Mouse (Mus musculus): ENCODE measurements at regions not wholly inside any gene's neighbourhood (a gene's known extent, or its start where the extent isn't known, plus 50 kb on each side); places are given as distances from the start of the nearest gene placed in this dataset.

DNA sequence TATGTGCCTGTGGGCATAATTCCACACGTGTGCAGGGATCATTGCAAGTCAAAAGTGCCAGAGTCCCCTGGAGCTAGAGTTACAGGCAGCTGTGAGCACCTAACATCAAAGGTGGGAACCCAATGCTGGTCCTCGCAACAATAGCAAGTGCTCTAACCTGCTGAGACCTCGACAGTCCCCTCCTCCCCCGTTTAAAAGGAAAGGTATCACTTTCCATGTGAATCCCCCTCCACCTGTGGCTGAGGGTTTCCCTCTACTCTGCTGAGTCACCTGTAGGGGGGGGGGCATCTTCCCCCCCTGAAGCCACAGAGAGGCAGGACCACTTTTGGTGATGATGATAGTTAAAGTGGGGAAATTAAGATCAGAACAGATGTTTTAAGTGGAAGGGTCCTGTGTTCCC is 133.4 kb upstream of the Foxn2 start:
- no peak for DNase-seq (ENCODE audit: low spot score)

DNA sequence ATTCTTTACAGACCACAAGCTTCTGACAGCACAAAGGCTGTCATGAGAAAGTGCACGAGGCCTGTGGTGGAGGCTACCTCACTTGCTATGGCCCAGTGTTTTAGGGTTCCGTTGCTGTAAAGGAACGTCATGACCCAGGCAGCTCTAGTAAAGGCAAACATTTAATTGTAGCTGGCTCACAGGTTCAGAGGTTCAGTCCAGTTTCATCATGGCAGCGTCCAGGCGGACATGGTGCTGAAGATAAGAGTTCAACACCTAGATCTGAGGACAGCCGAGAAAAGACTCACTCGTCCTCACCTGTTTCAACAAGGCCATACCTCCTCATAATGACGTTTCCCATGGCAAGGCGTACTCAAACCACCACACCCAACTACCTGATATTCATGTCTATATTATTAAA is 132.7 kb upstream of the Foxn2 start:
- no peak for DNase-seq (ENCODE audit: low spot score)

DNA sequence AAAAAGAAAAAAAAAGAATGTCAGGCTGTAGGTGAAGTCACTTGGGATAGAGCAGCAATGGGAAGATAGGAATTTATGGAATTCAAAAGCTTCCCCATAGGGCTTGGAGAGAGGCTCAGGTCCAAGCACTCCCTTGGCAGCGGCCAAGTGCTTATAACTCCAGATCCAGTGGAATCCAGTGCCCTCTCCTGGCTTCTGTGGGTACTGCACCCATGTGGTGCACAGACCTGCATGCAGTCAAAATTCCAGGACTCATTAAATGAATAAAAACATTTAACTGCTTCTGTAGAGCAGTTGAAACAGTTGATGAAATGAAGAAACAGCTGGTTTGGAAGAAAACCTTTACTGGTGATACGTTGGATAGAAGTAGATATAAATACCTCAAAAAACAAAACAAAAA is 127.6 kb upstream of the Foxn2 start:
- no peak for DNase-seq (ENCODE audit: low spot score)

DNA sequence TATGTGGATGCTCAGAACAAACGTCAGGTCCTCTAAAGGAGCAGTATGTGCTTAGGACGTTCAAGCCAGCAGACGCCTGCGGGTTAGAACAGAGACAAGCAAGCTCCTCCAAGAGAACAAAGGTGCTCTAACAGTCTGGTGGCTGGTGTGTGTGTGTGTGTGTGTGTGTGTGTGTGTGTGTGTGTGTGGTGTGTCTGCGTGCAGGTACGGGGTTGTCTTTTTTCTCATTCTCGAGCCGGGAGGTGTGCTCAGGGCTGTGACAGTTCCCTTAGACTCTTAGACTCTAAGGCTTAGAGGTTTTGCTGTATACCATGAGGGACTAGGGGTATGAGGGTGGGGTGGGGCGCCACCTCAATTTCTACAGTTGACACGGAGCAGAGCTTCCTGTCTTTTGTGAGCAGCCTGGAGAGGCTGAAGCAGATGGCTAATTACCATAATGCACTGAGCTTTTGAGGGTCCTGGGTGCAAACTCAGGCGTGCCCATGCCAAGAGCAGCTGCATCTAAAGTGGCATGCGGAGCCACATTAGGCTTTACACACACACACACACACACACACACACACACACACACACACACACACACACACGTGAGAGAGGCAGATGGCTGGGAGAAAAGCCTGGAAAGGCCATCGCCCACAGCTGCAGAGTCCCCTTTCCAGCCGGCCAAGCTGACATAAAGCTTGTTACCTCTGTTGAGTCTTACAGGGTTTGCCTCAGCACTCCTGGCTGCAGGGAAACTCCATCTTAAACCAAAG is 124.1 kb upstream of the Foxn2 start:
- no peak for DNase-seq (ENCODE audit: low spot score)

DNA sequence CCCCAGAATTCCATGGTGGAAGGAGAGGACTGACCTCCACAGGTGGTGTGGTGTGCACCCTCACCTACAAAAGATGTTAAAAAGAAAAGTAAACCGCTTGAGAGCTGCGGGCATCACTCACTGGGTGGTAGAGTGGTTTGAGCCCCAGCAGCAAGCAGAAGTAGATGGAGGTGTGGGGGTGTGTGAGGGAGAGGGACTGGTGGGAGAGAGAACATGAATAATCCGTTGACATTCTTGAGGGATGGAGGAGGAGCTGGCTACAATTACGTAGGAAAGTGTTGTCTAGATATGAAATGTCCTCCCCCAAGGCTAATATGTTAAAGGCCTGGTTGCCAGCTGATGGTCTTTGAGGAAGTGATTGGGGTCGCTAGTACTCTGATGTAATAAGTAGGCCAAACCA is 123.2 kb upstream of the Foxn2 start:
- DNase-seq (ENCODE audit: low spot score): no peak

DNA sequence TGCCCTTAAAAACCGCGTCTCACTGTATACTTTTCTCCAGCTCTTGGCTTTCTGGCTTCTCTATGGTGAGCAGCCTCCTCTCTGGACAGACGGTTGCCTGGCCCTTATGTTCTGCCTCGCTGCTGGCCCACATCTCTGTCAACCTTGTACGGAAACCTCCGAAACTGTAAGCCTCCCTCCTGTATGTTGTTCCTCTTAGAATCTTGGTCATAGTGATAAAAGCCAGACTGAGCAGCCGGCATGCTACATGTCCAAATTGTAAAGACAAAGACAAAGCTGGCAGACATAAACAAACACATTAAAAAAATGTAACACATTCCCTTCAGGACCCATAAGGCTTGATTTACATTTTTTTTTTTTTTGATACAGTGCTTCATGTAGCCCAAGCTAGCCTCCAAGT is 122.7 kb upstream of the Foxn2 start:
- no peak for DNase-seq (ENCODE audit: low spot score)

DNA sequence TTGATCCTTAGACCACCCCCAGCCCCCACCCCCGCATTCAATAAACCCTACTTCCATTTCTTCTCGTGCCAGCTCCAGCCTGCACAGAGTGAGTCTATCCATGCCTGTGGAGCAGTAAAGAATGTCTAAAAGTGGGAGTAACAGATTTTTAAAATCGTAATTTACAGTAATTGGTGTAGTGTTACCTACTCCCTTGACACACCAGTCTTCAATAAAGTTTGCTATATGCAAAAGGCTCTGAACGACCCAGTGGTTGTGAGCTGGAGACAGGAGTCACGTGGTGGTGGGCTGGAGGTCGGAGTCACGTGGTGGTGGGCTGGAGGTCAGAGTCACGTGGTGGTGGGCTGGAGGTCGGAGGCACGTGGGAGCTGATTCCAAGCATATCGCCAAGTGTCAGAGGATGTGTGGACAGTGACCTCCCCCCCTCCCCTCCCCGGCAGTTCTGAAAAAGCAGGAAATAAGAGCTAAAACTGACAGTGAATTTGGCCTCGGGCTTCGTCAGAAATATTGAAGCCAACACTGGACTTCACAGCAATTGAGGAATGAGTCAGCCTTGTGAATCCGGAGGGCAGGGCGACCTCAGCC is 122.2 kb upstream of the Foxn2 start:
- no peak for DNase-seq (ENCODE audit: low spot score)

DNA sequence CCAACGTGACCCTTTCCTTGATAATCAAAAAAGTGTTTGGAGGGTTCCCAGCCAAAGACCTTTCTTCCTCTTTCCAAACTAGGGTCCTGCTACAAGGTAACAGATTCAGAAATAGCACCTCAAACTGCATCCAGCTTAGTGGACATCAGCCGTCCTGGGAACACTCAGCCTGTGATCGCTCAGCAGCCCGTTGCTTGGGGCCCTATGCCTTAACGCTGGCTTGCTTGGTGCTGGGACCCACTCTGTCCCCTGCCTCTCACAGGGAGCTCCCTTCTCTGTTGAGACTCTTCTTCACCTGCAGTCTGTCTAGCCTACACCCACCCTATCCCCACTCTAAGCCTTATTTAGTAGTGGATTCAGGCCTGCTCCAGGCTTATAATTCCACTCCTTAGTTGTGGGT is 121.6 kb upstream of the Foxn2 start:
- DNase-seq (ENCODE audit: low spot score): no peak

DNA sequence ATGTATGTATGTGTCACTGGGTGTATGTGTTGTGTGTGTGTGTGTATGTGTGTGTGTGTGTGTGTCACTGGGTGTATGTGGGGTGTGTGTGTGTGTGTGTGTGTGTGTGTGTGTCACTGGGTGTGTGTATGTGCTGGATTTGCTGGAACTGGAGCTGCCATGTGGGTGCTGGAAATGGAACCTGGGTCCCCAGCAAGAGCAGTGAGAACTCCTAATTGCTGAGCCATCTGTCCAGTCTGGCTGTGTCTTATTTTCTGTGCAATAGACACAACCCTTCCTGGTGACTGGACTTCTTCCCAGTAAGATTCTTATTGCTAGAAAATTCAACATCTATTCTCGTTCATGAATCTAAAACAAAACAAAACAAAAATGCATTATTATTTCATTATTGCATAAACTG is 119.8 kb upstream of the Foxn2 start:
- DNase-seq (ENCODE audit: low spot score): no peak

DNA sequence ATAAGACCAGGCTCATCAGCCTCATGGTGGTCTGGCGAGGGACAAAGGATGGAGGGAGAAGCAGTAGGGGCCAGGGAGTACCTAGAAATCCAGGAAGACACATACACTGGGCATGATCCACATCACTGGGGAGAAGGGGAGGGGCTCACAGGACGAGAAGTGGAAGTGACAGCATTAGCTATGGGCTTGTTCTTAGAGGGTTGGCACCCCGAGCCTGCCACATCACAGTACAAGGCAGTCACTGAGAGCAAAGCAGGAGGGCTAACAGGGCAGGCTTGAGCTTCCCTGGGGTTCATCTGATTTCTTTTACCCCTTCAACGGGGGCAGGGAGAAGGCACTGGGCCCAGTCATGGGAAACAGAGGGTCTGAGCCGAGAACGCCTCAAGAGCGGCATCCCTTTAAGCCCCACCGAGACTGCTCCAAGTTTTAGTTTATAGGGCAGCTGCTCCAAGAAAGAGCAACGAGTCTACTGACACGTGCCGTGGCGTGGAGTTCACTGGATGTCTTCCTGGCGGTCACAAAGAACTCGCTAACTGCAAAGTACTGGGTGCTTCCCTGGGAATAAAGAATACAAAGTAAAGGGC is 115.1 kb upstream of the Foxn2 start:
- no peak for DNase-seq (ENCODE audit: low spot score)

DNA sequence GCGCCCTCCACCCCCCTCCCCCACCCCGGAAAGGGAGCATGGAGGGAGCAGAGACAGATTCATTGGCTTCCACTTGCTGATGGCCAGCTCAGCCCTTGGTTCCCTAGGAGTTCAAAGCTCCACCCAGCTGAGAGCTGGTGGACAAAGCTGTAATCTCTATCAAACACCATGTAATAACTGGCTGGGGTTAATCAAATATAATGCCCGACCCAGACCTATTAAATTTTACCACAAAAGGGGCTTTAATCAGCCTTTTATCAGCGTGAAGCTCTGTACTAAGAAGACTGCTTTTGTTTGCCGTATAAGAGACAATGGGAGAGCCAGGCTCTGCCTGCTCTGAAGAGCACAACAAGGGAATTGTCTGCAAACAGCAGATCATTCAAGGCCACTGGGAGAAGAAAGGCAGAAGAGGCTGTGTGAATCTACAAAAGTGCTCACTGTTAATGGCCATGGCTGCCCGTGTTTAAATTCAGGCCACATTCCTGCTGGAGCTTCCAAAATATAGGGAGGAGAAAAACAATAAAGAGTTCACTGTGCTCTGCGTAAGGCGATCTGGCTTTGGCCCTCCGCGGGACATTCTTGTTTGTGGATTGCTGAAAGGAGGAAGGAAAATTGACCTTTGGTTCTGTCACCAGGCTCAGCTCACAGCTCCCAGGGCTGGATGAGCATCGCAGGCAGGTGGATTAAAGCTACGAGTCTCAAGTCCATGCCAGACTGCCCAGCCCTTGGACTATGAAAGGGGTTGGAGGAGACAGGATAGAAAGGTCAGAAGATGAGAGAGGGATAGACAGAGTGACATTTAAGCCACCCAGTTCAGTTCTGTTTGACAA is 114.4 kb upstream of the Foxn2 start:
- DNase-seq (ENCODE audit: low spot score): no peak

DNA sequence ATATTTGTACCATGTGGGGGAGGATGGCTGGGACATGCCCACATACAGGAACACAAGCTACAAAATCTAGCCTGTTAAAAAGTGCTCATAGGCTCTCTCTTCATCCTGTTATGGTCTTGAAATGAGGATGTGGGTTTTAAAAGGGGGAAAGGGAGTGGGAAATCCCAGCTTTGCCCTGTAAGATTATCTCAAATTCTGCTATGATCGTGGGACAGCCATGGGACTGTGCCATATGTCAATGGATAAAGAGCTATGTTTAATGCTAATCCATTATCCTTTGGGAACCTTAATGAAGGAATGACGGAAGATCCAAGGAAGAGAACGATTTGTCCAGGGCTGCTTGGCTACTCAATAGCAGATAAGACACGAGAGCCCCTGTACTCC is 113.8 kb upstream of the Foxn2 start:
- DNase-seq (ENCODE audit: low spot score): no peak

DNA sequence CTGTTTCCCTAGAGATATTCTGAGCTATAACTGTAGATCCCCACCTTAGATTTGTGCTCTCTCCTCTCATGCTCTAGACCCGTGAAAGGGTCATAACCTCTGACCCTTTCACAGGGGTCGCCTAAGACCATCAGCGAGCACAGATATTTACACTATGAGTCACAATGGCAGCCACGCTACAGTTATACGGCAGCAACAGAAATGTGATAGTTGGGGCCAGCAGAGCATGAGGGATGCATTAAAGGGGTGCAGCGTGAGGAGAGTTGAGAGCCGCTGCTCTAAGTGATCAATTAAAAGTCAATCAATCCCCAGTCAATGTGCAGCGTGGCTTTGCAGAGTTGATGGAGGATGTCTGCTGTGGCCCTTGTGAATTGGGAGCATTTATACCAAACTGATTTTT is 112.7 kb upstream of the Foxn2 start:
- DNase-seq (ENCODE audit: low spot score): no peak

DNA sequence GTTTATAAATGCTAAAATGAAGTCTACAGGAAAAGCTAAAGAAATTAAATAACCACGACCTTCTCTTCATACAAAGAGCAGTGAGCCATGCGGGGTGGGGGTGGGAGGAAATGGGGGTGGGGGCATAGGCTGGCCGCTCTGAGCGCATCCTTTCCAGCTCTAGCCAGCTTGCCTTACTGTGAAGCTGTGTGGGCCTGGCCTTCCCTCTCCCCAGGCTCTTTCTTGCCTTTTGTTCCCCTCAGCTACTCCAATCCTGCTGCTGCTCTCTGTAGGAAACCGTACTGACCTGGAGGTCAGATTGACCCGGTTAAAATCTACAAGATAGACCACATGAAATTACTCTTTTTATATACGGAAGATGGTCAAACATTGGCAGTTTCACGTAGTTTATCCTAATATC is 111.7 kb upstream of the Foxn2 start:
- DNase-seq (ENCODE audit: low spot score): no peak

DNA sequence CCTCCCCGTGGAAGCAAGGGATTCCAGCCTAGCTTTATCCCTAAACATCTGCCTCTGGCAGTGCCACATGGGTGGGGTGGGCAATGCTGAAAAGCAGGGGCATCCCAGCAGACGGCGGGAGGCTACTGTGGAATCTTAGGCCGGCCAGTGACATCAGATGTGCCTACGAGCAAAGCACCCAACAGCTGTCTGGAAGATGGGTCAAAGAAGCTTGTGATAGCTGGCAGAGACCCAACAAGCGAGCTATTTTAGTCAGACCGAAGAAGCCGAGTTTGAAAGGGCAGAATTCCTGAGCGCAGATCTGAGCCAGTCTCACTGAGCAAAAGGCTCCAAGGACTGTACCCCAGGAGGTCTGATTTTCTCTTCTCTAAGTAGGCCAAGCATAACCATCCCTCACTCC is 110.8 kb upstream of the Foxn2 start:
- DNase-seq (ENCODE audit: low spot score): no peak

DNA sequence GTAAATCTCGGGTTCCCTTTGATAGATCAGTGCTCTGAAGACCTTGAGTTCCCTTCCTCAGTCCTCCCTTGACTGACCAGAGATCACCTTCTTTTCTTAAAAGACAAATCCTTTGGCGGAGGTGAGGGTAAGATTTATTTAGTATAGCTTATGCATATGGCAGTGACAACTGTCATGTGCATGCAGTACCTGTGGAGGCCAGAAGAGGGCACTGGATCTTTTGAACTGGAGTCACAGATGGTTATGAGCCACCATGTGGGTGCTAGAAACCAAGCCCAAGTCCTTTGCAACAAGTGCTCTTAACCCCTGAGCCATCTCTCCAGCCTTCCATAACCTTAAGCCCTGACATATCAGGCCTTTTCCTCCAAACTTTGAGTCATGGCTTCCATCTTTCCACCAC is 110.4 kb upstream of the Foxn2 start:
- no peak for DNase-seq (ENCODE audit: low spot score)

DNA sequence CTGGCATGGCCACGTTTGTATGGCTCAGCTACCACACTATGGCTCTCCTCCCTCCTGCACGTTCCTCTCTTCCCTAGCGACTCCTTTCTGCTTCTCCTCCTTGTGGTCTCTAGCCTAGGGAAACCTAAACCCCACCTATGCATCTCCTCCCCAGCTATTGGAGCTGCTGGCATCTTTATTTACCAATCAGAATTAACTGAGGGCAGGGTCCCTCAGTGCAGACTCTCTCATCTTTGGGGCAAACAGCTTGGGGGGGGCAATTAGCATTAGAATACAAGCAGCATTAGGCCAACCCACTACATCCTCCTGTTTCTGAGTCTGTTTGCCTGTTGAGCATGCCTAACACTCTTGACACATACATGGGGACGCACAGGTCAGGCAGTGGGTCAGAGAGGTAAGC is 106.7 kb upstream of the Foxn2 start:
- DNase-seq (ENCODE audit: low spot score): no peak

DNA sequence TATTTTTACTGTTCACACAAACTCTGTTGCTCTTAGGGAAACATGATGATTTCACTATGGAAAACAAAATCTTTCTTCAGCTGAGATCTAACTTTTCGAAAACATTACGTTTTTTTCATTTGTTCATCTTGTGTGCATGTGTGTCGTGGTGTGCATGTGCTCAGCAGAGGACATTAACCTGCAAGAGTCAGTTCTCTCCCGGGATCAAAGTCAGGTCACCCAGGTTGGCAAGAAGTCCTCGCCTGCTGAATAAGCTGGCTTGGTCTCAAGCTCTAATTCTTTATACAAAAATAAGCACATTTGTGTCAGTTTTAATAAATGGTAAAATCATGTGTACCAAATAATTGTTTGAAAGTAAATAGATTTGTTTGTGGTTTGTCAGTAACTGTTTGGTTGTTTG is 105.2 kb upstream of the Foxn2 start:
- no peak for DNase-seq (ENCODE audit: low spot score)

DNA sequence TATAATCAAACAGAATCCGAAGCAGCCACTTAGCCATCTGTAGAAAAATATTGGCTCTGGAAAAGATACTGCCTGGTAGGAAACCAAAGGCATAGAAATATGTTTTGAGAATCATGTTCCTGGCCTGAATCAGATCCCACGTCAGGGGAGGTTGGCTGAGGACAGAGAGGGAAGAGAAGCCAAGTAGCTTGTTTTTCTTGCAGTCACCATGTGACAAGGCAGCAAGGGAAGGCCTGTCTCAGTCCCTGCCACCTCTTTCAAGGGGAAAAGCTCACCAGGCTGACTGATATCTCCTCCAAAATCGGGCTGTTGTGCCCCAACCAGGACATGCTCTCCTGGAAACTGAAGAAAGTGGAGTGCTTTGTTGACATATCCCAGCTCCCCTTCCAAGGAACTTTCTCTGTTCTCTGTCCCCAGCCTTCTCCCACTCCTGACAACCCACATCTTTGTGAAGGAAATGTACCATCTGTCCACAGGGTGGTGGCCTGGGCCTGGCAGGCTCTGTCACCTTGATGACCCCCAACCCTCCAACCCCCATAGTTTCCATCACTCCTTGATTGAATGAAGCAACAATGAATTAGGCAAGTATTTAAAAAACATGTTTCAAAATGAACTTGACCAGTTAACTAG is 104.3 kb upstream of the Foxn2 start:
- DNase-seq (ENCODE audit: low spot score): no peak

DNA sequence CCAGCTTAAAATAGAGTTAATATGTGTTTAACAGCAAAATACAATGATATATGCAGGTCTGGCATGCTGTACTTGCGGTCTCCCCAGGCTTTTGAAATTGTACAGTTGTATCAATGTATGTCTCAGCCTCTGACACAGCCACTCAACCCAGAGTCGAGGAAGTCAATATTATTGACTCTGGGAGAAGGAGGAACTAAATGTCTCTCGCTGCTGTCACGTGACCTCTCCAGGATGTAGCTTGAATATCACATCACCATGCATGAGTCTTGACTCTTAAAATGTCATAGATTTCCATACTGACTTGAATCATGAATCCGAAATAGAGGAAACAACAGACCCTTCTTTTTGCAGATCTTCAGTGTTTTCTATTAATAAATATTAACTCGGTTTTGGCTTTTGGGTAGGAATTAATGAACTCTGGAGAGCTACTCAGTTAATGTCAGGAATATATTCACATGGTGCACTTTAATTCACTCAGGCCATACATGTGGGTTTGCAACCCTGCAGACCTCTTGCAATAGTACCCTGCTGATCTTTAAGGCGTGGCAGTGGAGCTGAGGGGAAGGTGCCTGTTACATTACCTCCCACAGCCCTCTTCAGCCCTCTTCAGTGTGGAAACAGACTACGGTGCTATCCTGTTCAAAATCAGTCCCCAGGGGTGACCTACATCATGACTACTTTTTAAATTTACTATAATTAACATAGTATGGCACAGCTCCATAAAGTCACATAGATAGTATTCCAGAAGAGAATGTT is 102.7 kb upstream of the Foxn2 start:
- no peak for DNase-seq (ENCODE audit: low spot score)

DNA sequence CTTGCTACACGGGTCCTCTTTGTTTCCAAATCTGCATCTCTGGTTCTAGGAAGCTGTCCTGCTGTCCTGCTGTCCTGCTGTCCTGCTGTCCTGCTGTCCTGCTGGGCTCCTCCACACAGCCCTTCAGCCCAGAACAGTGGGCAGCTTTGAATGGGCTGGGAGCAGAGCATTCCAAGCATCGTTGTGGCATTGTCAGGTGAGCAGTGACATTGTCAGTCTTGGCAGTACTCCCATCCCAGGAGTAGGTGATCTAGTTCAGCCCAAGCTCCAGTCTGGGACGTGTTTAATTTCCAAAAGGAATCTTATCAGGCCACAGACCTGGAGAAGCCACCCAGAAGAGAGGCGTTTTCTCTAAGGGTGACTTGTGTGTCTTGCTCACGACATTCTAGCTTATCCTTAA is 99.4 kb upstream of the Foxn2 start:
- no peak for DNase-seq (ENCODE audit: low spot score)

DNA sequence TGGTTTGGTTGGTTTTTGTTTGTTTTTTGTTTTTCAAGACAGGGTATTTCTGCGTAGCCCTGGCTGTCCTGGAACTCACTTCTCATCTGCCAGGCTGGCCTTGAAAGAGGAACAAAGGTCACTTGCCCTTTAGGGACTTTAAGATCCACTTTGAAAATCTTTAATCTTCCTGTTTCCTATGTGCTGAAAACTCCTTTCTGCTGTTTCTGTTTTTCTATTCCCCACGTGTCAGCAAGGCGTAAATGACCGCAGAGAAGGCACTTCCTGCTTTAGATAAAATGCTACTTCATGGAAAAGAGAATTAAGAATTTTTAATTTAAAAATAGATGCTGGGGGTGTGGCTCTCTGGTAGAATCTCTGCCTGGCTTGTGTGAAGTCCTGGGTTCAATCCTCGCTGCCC is 98.9 kb upstream of the Foxn2 start:
- no peak for DNase-seq (ENCODE audit: low spot score)

All from ovary, postnatal 10 days (tissue).